Mouse (Mus musculus) testis, adult 2 months (tissue): ENCODE results near the gene Atoh7.

Source experiments
- CTCF ChIP-seq: fragments of 200-500 bp; IDR thresholded peaks from 2 replicates; pipeline ENCODE4 v1.5.1; 2012; ENCODE audit warnings: low read depth, mild to moderate bottlenecking, inconsistent platforms, low read length, moderate library complexity; ENCODE audit not compliant: control insufficient read depth, insufficient read depth, insufficient replicate concordance
- POLR2A ChIP-seq: fragments of 200-500 bp; IDR thresholded peaks from 2 replicates; pipeline ENCODE4 v1.6.1; 2012; ENCODE audit warnings: low read depth, mild to moderate bottlenecking, inconsistent platforms, low read length, moderate library complexity; ENCODE audit not compliant: control insufficient read depth

DNA sequence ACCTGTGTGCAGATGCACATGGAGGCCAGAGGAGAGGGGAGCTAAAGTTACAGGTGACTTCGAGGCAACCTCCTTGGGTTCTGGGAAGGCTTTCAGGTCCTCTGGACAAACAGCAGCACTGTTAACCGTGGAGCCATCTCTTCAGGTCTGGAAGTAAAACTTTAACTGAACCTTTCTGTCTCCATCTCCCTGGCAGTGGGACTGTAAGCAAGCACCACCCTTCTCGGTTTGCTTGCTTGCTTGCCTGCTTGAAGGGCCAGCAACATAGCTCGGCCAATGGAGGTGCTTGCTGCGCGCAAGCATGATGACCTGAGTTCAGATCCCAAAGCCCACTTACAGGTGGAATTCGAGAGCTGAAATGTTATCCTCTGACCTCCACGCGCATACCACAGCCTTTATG, 34.9 kb upstream of the Atoh7 start:
- TF ChIP-seq CTCF = no peak
- no peak for TF ChIP-seq POLR2A
